In the genomic region with DNA sequence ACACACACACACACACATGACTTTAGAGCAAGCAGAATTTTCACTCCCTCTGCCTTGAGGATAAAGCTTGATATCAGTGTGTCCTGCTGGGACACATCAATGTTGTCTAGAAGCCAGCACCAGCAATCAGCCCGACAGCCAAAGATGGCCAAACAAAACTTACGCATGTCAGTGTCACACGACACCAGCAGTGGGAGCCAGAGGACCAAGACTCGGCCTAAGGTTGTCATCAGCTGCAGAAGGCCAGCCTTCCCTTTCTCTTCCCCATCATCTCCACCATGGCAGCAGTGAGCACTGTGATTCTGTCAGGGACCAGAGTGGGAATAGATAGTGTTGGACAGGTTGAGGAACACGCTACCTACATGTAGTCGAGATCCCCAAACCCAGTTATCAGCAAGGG, we compare ENCODE assay signal across 10 mouse cellular contexts. TPM values are rescaled to one million over a fixed set of nuclear protein-coding genes. Genes with fewer than 3 reads are reported as not detected.
A peak's percentile ranks its signal among the peaks of the same experiment; 100 is the strongest.
DNase-seq lines count a peak whose midpoint lies in the region; ATAC-seq and TF ChIP-seq lines count a peak whose summit lies in the region.
"Had no signal": no experiment of that assay in that cellular context is flagged by ENCODE, and none has a peak within 500 bp of the region (broad histone marks: within the 10 kb centered on the region; RNA-seq: fewer than 3 reads in every experiment).

No protein-coding gene starts in this region.

- TF ChIP-seq CTCF in heart, adult 2 months (IDR thresholded peaks at IDR 0.05) = peak; percentile 63
- peak; percentile 50 for TF ChIP-seq CTCF in brain, embryonic 14.5 days (IDR thresholded peaks at IDR 0.05; ENCODE audit: borderline replicate concordance, extremely low read depth, insufficient read depth, insufficient read length)

- no peak overlapping the region for H3K9ac ChIP-seq in heart, adult 2 months (ENCODE audit: low read depth, low read length)
- no peak overlapping the region for H3K9ac ChIP-seq in liver, embryonic 13.5 days
- H3K9ac ChIP-seq: embryonic facial prominence, embryonic 12.5 days; liver, embryonic 15.5 days had no signal

- H3K4me2 ChIP-seq in liver, embryonic 13.5 days = no peak overlapping the region
- H3K4me2 ChIP-seq: embryonic facial prominence, embryonic 12.5 days; liver, embryonic 15.5 days had no signal

- TF ChIP-seq EP300 in heart, adult 2 months (IDR thresholded peaks at IDR 0.05; ENCODE audit: insufficient read depth, low read depth, low read length) = 0 out of 2 replicates have a peak, but pooled peaks have one; percentile 19

- no peaks in the 10 kb centered on the region for H3K27me3 ChIP-seq in heart, adult 2 months (ENCODE audit: control insufficient read depth, insufficient read depth, low read length)
- H3K27me3 ChIP-seq in heart, embryonic 10.5 days (ENCODE audit: insufficient read depth, poor library complexity, severe bottlenecking) = no peaks in the 10 kb centered on the region
- no peaks in the 10 kb centered on the region for H3K27me3 ChIP-seq in liver, embryonic 13.5 days
- no peaks in the 10 kb centered on the region for H3K27me3 ChIP-seq in midbrain, embryonic 10.5 days (ENCODE audit: low read depth, poor library complexity, severe bottlenecking)
- H3K27me3 ChIP-seq: embryonic facial prominence, embryonic 12.5 days; liver, embryonic 15.5 days had no signal

- H3K27ac ChIP-seq in heart, adult 2 months = no peak overlapping the region
- no peak overlapping the region for H3K27ac ChIP-seq in heart, embryonic 10.5 days
- H3K27ac ChIP-seq in liver, embryonic 13.5 days = no peak overlapping the region
- no peak overlapping the region for H3K27ac ChIP-seq in midbrain, embryonic 10.5 days (replicated peaks)
- H3K27ac ChIP-seq: embryonic facial prominence, embryonic 12.5 days; liver, embryonic 15.5 days had no signal

- H3K79me2 ChIP-seq in heart, adult 2 months (replicated peaks; ENCODE audit: control insufficient read depth, insufficient read depth, low read length) = no peaks in the 10 kb centered on the region

- H3K4me3 ChIP-seq in heart, adult 2 months = no peak overlapping the region
- H3K4me3 ChIP-seq in heart, embryonic 10.5 days = no peak overlapping the region
- no peak overlapping the region for H3K4me3 ChIP-seq in liver, embryonic 13.5 days (replicated peaks)
- no peak overlapping the region for H3K4me3 ChIP-seq in midbrain, embryonic 10.5 days
- H3K4me3 ChIP-seq: embryonic facial prominence, embryonic 12.5 days; liver, embryonic 15.5 days had no signal

- ATAC-seq in liver, embryonic 13.5 days (ENCODE audit: low read depth) = no peak

- 33% methylated on average over 6 of the region's 6 CpGs for whole genome bisulfite sequencing in heart, adult 2 months
- 56% methylated on average over 6 of the region's 6 CpGs for WGBS in heart, embryonic 10.5 days
- 43% methylated on average over 6 of the region's 6 CpGs for WGBS in liver, embryonic 13.5 days (ENCODE audit: insufficient replicate concordance)
- 64% methylated on average over 6 of the region's 6 CpGs for WGBS in midbrain, embryonic 10.5 days

- intact Hi-C loops in heart, adult 2 months (cut with DNase I) = loop anchor here (5.0 to 10.0 kb wide), 2 partner anchors 109 to 241 kb away; no protein-coding TSS in a partner anchor

- TF ChIP-seq POLR2A in heart, adult 2 months (IDR thresholded peaks at IDR 0.05; ENCODE audit: insufficient read depth, low read depth, low read length) = no peak
- TF ChIP-seq POLR2A in brain, embryonic 14.5 days (IDR thresholded peaks at IDR 0.05; ENCODE audit: borderline replicate concordance, extremely low read depth, insufficient read depth, insufficient read length, poor library complexity, severe bottlenecking) = no peak

- DNase-seq in heart, adult 2 months = peak; percentile 26 to 45
- no peak for DNase-seq in heart, embryonic 10.5 days (ENCODE audit: low spot score)
- DNase-seq in right cerebral cortex, adult 2 months (ENCODE audit: low spot score in 2 of 2) = peak; percentile 5 to 21
- no peak for DNase-seq in right cerebral cortex, postnatal 25 days
- DNase-seq in brain, embryonic 14.5 days (ENCODE audit: low read depth) = peak; percentile 45
- DNase-seq in liver, embryonic 13.5 days = peak; percentile 37
- DNase-seq in spleen, postnatal 36 days (ENCODE audit: low spot score in 2 of 2) = peak; percentile 21 to 40
- DNase-seq in midbrain, embryonic 10.5 days (ENCODE audit: low spot score) = no peak

- H3K4me1 ChIP-seq in heart, adult 2 months (ENCODE audit: control insufficient read depth, insufficient read depth, low read length) = 0 out of 2 replicates have a peak, but pooled peaks cover 3% of the 10 kb centered on the region
- H3K4me1 ChIP-seq in heart, embryonic 10.5 days = 0 out of 2 replicates have a peak, but pooled peaks cover 2% of the 10 kb centered on the region
- peaks cover 31% of the 10 kb centered on the region for H3K4me1 ChIP-seq in liver, embryonic 13.5 days (replicated peaks)
- H3K4me1 ChIP-seq in midbrain, embryonic 10.5 days = peaks cover 33% of the 10 kb centered on the region

- H3K9me3 ChIP-seq in heart, embryonic 10.5 days = no peaks in the 10 kb centered on the region
- no peaks in the 10 kb centered on the region for H3K9me3 ChIP-seq in liver, embryonic 13.5 days (replicated peaks)
- no peaks in the 10 kb centered on the region; the same call in 1 of the 2 replicates for H3K9me3 ChIP-seq in midbrain, embryonic 10.5 days (replicated peaks)
- H3K9me3 ChIP-seq: embryonic facial prominence, embryonic 12.5 days; liver, embryonic 15.5 days had no signal

- no peaks in the 10 kb centered on the region for H3K36me3 ChIP-seq in heart, adult 2 months (ENCODE audit: control insufficient read depth, insufficient read depth, low read length)
- peaks cover 8% of the 10 kb centered on the region; the same call in 1 of the 2 replicates for H3K36me3 ChIP-seq in heart, embryonic 10.5 days
- H3K36me3 ChIP-seq in liver, embryonic 13.5 days = peaks cover 16% of the 10 kb centered on the region
- H3K36me3 ChIP-seq in midbrain, embryonic 10.5 days = peaks cover 15% of the 10 kb centered on the region

RNA-seq across cellular contexts. Expression of a gene that starts 2.1 kb away (rescaled TPM):
- 1 to 10 TPM; 9.0 to 9.1 TPM for total RNA-seq in heart, adult 2 months (2021)
- 4.4 and 6.5 TPM in 2 replicates for polyA plus RNA-seq in heart, adult 2 months (2012; rRNA removed)
- 51.3 and 69.9 TPM in 2 replicates for polyA plus RNA-seq in heart, embryonic 10.5 days (2016; fragmentation: Nextera tagmentation; extraction: Ambion mirVana)
- 42.1 and 44.6 TPM in 2 replicates for polyA plus RNA-seq in brain, embryonic 14.5 days (2012; rRNA removed)
- polyA plus RNA-seq in liver, embryonic 13.5 days (2015; fragmentation: Nextera tagmentation; extraction: Ambion mirVana) = 54.4 and 68.4 TPM in 2 replicates
- 114 and 117 TPM in 2 replicates for polyA plus RNA-seq in midbrain, embryonic 10.5 days (2016; fragmentation: Nextera tagmentation; extraction: Ambion mirVana)

RNA-seq across cellular contexts. Expression of a gene that starts 35.6 kb away (rescaled TPM):
- total RNA-seq in heart, adult 2 months (2021) = 1 to 10 TPM; 5.7 to 6.0 TPM
- polyA plus RNA-seq in heart, adult 2 months (2012; rRNA removed) = 6.6 and 10.0 TPM in 2 replicates
- 13.1 and 20.9 TPM in 2 replicates for polyA plus RNA-seq in heart, embryonic 10.5 days (2016; fragmentation: Nextera tagmentation; extraction: Ambion mirVana)
- polyA plus RNA-seq in brain, embryonic 14.5 days (2012; rRNA removed) = 10.6 and 14.0 TPM in 2 replicates
- polyA plus RNA-seq in liver, embryonic 13.5 days (2015; fragmentation: Nextera tagmentation; extraction: Ambion mirVana) = 7.0 and 7.2 TPM in 2 replicates
- polyA plus RNA-seq in midbrain, embryonic 10.5 days (2016; fragmentation: Nextera tagmentation; extraction: Ambion mirVana) = 20.7 and 23.4 TPM in 2 replicates

RNA-seq across cellular contexts. Expression of a gene that starts 52.8 kb away (rescaled TPM):
- total RNA-seq in heart, adult 2 months (2021) = under 1 TPM; 0.59 to 0.94 TPM
- polyA plus RNA-seq in heart, adult 2 months (2012; rRNA removed) = 2.0 and 2.2 TPM in 2 replicates
- 4.2 and 5.9 TPM in 2 replicates for polyA plus RNA-seq in heart, embryonic 10.5 days (2016; fragmentation: Nextera tagmentation; extraction: Ambion mirVana)
- polyA plus RNA-seq in brain, embryonic 14.5 days (2012; rRNA removed) = 1.5 and 1.9 TPM in 2 replicates
- polyA plus RNA-seq in liver, embryonic 13.5 days (2015; fragmentation: Nextera tagmentation; extraction: Ambion mirVana) = 1.5 TPM in 2 replicates
- polyA plus RNA-seq in midbrain, embryonic 10.5 days (2016; fragmentation: Nextera tagmentation; extraction: Ambion mirVana) = 2.9 and 6.7 TPM in 2 replicates

Comparison
In these comparisons a context has a peak if more than half of its experiments do, and no peak if none do; other contexts are left out.
1. DNase-seq: peak in heart, adult 2 months (2 of 2), right cerebral cortex, adult 2 months (2 of 2), brain, embryonic 14.5 days (single experiment), liver, embryonic 13.5 days (single experiment) and spleen, postnatal 36 days (2 of 2); none in heart, embryonic 10.5 days (single experiment), right cerebral cortex, postnatal 25 days (single experiment) and midbrain, embryonic 10.5 days (single experiment).